Mouse (Mus musculus): Measurements from ENCODE around the gene Sox13. TPM values are rescaled to one million over a fixed set of nuclear protein-coding genes. Genes with fewer than 3 reads are reported as not detected.

Sox13 gene
- total RNA-seq, 2 experiments from 2014 or later = 6.5 to 9.9 TPM

DNA sequence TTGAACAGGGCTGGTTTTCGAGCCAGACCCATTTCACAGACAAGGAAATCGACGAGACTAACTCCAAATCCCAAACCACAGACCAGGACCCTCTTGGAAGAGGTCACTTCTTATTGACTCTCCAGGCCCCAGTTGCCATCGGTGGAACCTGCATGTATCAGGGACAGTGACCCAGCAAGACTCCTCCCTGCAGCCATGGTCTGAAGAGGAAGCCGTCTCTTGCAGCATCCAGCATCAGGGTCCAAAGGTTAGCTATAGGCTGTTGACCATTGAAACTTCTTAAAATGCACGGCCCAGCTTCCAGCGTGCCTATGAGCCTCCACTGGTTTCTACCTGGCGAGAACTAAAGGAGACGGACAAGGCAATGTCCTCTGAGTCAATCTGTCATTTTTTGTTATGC lies 14.4 kb downstream of the Sox13 start:
- intact Hi-C loops (cut with DNase I) = no loop called here
- DNase-seq (ENCODE audit: low spot score in 2 of 2) = no peak

DNA sequence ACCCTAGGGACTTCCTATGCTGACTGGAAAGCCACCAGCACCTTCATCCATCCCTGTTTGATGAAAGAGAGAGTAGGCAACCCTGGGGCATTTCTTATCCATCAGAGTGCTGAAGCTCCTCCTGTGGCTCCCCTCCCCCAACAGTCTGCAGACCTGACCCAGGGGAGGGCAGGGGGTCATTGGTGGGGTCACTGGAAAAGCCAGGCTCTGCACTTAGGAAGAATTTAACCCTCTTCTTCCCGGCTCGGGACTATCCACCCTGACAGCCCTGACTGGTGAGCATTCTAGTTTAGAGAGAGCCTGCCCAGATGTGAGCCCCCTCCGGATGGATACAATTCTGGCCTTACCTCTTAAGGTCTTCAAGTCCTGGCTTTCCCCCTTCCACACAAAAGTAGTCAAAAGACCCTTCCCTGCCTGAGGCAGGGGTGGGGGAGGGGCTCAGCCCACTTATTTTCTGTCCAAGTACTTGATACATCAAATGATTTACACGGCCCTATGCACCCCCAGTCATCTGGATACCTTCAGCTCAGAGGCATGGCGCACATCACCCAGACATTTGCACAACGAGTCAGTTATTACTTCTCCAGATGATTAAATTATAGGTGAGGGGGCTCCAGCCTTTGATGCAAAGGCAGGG lies 15.2 kb downstream of the Sox13 start:
- intact Hi-C loops (cut with DNase I) = no loop called here

DNA sequence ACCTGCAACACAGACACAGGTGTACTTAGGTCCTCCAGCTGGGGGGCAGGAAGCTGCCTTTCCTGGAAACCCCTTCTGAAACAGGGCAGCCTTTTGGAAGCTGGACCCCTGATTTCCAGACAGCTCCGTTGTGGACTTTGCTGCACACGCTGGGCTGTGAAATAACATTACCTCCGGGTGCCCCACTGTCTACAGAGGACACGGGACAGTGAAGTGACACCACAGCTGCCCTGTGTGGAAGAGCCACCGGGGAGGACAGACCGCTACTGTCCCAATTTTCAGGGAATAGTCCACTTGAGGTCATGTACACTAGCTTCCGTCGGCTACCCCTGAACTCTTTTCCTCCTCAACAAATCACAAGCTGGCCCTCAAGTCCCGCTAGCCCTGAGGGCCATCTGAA lies 15.9 kb downstream of the Sox13 start:
- intact Hi-C loops (cut with DNase I) = no loop called here
- DNase-seq (ENCODE audit: low spot score in 2 of 2) = no peak

More for the DNA sequence above, 15.2 kb downstream of the Sox13 start:
- no peak for DNase-seq (ENCODE audit: low spot score in 2 of 2)

DNA sequence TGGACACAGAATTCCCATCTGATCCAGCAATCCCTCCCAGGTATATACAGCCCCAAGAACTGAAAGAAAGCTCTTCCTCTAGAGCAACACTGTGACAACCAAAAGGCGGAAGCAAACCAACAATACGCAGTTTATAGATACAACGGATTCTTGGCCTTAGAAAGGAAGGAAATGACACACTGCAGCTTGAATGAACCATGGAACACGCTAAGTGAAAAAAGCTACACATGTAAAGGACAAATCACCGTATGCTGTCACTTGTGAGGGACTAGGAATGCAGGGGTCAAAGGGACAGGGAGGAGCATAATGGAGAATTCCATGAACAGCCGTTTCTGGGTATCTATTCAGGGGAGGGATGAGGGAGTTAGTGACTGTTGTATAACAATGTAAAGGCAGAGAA lies 16.7 kb downstream of the Sox13 start:
- DNase-seq (ENCODE audit: low spot score in 2 of 2) = no peak
- intact Hi-C loops (cut with DNase I) = no loop called here

DNA sequence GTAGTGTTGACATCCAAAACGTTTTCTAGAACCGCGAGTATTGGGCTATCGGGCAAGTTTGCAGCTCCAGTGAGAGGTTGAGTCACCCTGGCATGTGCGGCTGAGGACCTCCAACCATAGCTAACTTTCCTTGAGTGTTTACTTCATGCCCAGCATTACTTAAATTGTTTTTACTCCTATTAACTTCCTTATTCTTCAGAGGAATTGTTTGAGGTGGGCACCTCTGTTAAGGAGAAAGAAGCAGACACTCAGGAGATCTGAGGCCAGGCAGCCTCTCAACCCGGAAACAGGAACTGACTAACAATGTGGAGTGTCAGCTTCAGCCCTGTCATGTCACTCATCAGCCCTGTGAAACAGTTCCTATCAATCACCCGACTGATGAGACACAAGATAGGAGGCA lies 17.6 kb downstream of the Sox13 start:
- no peak for DNase-seq (ENCODE audit: low spot score in 2 of 2)

DNA sequence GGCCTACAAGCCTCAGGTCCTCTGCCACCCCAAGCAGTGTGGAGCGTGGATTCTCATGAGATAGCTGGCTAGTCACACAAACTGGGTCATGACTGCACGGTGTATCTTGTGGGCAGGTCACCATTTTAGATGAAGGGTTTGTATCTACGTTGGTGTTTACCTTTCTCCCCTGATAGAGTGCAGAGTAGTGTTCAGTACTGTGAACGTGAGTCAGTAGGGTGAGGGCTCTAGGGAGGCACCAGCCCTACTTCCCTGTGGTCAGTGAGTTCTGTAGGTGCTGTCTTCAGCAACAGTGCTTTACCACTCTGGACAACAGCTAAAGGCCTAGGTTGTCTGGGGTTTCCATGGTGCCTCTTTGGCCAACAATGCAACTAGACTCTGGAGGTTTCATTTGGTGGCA lies 20.2 kb downstream of the Sox13 start:
- DNase-seq (ENCODE audit: low spot score in 2 of 2) = no peak
- intact Hi-C loops (cut with DNase I) = no loop called here

More for the DNA sequence above, 17.6 kb downstream of the Sox13 start:
- intact Hi-C loops (cut with DNase I) = no loop called here

DNA sequence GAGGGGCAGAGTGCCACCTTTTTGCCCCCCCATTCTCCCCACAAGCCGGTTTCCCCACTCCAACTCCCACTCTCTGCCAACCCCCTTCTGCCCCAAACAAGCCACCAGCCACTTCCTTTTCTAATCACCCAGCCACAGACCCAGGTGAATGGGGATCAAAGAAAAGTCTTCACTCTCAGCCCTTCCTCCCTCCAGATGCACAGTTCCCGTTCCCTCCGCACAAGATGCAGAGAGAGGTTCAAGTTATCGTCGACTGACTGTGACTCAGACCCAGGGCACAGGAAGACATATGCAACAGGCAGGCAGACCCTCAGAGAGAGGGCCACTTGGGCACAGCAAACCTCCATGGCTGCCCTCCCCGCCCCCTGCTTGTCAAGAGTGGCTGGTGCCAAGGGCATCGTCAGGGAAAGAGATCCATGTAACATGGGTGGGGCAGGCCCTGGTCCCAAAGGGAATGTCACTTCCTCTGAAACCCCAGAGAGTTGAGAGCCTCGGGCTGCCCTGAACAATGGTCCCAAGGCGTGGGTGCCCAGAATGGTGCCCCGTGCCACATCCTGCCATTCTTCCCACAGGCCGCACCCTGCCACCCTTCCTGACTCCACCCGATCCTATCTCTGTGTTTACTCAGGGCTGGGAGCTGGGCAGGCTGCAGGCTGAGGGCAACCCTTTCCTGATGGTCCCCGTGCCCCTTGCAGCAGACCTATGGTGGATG lies 24.0 kb downstream of the Sox13 start:
- intact Hi-C loops (cut with DNase I) = no loop called here

DNA sequence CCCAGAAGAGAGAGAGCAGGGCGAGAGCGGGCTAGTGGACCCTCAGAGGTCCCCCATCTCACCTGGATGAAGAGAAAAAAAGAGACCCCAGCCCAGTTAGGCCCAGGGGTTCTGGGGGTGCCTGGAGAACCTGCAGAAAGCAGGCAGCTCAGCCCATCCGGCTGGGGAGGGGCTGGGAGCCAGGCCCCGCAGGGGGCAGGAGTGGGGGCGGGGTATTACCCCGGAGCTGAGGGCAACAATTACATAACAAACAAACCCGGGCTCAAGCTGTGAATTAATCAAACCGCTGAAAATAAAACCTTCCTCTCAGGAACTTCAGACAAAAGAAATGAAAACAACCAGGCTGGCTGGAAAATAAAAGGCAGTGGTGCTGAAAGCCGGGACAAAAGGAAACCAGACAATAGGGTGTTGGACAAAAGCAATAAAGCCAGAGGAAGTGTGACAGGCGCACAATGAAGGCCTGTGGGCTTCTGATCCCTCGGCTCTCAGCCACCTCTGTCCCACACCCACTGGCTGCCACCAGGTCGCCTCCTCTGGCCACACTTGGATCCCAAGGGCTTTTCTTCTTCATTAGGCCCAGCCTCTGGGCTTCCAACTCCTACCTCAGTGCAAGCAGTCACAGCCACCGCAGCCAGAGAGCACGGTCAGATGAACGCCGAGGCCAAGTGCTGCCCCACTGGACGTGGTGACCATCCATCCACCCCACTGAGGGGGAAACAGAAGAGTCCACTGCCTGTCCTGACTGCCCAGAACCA lies 26.5 kb downstream of the Sox13 start:
- no peak for DNase-seq (ENCODE audit: low spot score in 2 of 2)
- intact Hi-C loops (cut with DNase I) = no loop called here

More for the DNA sequence above, 24.0 kb downstream of the Sox13 start:
- no peak for DNase-seq (ENCODE audit: low spot score in 2 of 2)

DNA sequence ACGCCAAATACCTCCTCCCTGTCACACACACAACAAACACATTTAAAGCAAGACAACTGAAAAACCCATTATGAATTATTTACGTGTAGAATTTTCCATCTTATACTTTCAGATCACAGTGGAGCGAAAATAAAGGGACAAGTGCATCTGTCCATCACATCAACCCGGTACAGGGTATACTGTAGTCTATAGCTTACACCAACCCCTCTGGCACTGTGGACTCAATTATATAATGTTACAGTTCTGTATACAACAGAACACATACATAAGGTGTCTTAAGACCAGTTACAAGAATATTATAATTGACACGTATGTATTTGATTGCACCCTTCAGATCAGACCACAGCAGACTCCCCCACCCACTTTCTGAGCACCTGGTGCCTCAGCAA lies 27.1 kb downstream of the Sox13 start:
- DNase-seq (ENCODE audit: low spot score in 2 of 2) = no peak
- intact Hi-C loops (cut with DNase I) = no loop called here

DNA sequence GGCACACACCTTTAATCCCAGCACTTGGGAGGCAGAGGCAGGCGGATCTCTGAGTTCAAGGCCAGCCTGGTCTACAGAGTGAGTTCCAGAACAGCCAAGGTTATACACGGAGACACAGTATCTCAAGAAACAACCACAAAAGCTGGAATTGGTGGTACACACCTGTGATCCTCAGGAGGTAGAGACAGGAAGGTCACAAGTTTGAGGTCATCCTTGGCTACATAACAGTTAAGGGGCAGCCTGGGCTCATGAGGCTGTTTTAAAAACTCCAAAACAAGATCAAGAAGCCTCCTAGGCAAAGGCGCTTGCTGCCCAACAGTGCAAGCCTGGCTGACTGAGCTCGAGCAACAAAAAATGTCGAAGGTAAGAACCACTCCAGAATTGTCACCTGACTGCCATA lies 27.5 kb downstream of the Sox13 start:
- intact Hi-C loops (cut with DNase I) = no loop called here
- DNase-seq (ENCODE audit: low spot score in 2 of 2) = no peak

DNA sequence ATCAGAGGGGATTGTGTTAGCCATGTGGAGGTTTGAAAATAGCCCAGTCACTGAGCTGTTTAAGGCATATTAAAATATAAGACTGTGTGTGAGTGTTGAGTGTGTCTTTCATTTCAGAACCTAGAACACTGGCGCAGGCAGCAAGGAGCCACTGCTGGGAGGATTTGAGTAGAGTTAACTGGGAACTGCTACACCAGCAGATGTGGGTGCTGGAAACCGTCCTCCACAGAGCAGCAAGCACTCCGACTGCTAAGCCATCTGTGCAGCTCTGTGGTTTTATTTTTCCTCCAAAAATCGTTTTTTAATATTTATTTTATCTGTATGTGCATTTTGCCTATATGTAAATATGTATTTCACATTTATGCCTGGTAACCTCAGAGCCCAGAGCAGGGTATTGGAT lies 29.5 kb downstream of the Sox13 start:
- DNase-seq (ENCODE audit: low spot score in 2 of 2) = no peak
- intact Hi-C loops (cut with DNase I) = no loop called here

DNA sequence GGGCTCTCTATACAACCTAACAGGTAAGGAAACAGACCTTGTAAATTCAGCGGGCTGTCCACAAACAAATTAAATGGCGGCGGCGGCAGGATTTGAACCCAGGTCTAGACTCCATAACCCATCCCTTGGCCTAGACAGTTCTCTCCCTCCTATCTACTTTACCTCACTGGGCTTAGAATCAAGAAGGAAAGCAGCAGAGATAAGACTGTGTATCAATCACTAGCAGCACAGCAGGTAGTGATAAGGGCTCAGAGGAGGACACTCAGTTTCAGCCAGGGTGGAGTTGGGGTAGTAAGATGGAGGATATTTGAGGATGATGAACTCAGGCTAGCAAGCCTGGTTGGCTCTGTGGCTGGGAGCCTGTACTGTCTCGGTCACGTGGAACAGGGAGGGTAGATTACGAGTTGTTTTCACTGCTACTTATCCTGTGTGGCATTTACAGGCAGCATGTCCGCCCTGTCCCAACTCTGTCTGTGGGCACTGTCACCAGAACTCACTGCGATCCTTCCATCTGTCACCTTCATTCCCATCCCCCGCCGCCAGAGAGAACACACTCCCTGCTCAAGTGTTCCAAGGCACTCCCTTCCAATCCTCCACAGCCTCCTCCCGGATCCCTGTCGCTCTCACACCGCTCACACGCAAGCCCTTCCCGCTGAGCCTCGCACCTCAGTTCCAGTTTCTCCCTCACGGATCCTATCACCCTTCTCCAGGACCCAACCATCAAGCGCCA lies 36.5 kb downstream of the Sox13 start:
- intact Hi-C loops (cut with DNase I) = loop anchor here (5.0 kb wide), 2 partner anchors 35 to 105 kb away; partner anchors contain the start of gene Sox13
- no peak for DNase-seq (ENCODE audit: low spot score in 2 of 2)

DNA sequence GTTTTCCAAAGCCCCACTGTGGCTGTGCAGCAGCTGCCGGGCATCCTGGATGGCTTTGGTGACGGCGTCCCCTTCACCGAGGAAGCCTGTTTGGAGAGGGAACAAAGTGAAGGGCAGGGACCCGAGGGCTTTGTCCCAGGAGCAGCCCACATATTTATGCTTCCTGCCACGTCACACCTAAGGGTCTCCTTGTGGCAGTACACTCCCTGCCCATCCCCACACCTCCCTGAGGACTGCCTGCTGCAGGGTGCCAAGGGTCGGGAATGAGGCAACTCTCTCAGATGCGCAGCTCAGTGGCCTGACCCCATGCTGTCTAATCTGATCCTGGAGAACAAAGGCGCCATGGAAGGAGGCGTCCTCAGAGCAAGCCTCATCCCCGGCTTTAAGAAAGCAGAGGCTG lies 38.0 kb downstream of the Sox13 start:
- no peak for DNase-seq (ENCODE audit: low spot score in 2 of 2)
- intact Hi-C loops (cut with DNase I) = loop anchor here (5.0 kb wide), 2 partner anchors 36 to 106 kb away; partner anchors contain the start of gene Sox13

DNA sequence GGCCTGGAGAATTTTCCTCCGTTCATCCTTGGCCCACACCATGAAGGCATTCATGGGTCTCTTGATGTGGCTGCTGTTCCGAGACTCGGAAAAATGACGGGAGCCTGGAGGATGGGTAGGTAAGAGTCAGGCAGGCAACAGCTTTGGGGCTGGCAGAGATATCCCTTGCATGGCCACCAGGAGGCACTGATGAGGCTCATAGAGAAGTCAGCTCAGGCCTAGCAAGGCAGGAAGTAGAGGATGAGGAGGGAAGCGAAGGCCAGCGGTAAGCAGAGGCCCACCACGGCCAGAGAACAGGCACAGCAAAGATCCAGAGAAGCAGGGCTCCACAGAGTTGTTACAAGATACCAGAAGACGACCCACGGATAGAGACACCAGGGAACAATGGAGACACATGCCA lies 38.7 kb downstream of the Sox13 start:
- intact Hi-C loops (cut with DNase I) = loop anchor here (5.0 kb wide), 2 partner anchors 37 to 107 kb away; partner anchors contain the start of gene Sox13
- DNase-seq (ENCODE audit: low spot score in 2 of 2) = peak; percentile 67 to 72

DNA sequence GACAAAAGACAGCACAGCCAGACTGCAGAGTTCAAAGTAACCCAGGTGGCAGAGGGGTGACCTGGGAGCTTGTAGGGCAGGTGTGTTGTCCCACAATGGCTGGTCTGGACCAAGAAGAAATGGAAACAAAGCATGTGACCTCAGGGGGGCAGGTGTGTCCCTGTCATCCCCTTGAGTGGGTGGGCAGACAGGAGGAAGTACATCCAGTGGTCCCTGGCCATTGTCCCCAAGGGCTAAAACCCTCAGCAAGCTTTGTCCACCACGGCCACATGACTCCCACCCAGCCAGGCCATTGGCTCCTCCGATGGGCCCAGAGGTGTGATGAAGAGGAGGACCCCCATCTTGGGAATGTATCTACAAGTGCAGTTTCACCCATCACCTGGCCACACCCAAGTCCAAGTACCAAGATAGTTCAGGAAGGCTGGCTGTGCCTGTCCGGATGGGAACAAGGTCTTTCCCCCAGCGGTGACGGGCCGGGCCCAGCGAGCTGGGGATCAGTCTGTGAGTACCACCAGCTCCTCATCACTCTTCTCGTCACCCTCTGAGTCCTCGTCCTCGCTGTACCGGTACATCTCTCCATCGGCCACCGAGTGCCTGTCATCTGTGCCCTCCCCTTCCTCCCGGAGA lies 40.9 kb downstream of the Sox13 start:
- intact Hi-C loops (cut with DNase I) = loop anchor here (5.0 kb wide), 1 partner anchor 214 kb away; no protein-coding TSS in a partner anchor
- DNase-seq (ENCODE audit: low spot score in 2 of 2) = no peak

DNA sequence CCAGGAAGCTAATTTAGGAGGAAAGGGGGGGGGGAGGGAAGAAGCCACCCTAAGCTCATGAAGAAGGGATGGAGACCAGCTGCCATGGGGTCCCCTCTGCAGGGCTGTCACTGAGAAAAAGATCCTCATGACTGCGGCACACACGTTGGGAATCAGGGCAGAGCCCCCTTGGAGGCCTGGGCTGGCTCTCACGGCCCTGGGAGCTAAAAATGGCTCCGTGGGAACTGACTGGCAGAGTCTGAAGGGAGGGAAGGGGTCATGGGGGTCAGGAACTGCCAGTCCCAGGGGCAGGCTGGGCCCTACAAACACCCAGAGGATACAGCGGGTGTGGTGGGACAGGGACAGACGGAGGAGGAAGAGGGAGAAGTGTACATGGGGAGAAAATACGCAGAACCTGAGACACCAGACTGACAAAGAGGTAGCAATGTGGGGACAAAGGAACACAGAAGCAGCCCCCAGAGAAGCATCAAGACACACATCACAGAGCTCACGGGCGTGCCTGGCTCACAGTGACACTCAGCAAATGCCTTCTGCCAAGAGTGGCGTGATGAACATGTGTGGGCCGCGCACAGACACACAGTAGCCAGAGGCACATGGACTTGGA lies 41.5 kb downstream of the Sox13 start:
- intact Hi-C loops (cut with DNase I) = loop anchor here (5.0 kb wide), 1 partner anchor 215 kb away; no protein-coding TSS in a partner anchor

DNA sequence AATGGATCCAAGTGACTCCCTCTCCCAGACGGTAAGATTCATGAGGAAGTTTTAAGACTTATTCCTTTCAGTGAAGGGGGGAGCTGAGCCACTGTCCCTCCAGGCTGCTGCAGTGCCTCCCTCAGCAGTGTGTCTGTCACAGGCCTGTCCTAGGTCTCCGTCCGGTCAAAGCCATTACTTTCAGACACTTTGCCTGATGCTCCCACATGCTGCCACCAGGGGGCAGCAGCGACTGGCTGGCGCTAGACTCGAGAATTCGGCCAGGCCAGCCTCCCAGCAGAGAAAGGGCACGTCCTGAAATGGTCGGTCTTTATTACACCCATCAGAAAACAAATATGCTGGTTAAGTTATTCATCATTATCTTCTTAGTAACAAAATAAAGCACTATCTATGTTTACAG lies 42.2 kb downstream of the Sox13 start:
- DNase-seq (ENCODE audit: low spot score in 2 of 2) = no peak
- intact Hi-C loops (cut with DNase I) = loop anchor here (5.0 kb wide), 1 partner anchor 215 kb away; no protein-coding TSS in a partner anchor

More for the DNA sequence above, 41.5 kb downstream of the Sox13 start:
- no peak for DNase-seq (ENCODE audit: low spot score in 2 of 2)

DNA sequence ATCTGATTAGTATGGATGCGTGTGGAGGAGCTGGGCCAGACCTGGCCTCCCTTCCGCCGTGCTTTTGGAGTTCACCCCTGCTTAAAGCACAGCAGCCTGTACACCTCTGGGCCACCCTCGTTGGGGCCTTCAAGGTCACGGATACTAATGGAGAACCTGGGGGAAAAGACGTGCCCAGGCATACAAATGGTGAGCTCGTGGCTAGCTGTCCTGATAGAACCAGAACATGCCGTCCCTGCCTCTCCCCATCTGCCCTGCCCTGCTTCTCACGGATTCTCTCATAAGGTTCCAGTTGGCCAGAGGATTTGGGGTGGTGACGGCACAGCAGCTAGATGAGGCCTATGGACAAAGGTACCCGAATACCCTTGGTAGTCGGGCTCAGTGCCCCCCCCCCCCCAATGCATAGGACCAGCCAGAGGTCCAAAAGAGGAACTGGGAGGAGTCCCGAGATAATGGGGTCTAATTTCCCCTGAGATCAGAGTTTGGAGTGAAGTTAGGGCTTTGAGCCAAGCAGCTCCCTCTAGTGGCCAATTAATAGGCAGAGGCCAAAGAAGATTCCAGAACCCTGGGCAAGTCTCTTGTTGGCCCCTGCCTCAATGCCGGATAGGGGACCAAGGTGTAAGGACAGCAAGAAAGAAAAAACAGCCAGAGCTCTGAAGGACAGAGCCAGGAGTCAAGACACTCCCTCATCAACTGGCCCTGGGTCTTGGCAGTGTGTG lies 43.7 kb downstream of the Sox13 start:
- intact Hi-C loops (cut with DNase I) = loop anchor here (2.0 to 5.0 kb wide), 2 partner anchors 217 to 230 kb away; partner anchors contain the start of gene Snrpe
- no peak for DNase-seq (ENCODE audit: low spot score in 2 of 2)
